Mouse (Mus musculus) bone marrow, adult 2 months (tissue): ENCODE measurements around the gene Lrch1.

Experiments used
- CTCF ChIP-seq: fragments of 200-500 bp; IDR thresholded peaks from 2 replicates; pipeline ENCODE4 v1.5.1; 2011; ENCODE audit warnings: low read length, control low read depth; ENCODE audit not compliant: control insufficient read depth, insufficient read depth
- POLR2A ChIP-seq: fragments of 200-500 bp; IDR thresholded peaks from 2 replicates; pipeline ENCODE4 v1.6.1; 2011; ENCODE audit warnings: low read depth, mild to moderate bottlenecking, control low read depth, low read length, borderline replicate concordance; ENCODE audit not compliant: control insufficient read depth

GRCm38 (mm10) chr14:74984817-74985391 lies 37.2 kb upstream of the Lrch1 start:
- TF ChIP-seq CTCF (no peak), POLR2A (no peak)
